Mouse (Mus musculus) heart, adult 2 months (tissue): Measurements from ENCODE around the gene Gpr4. TPM values are rescaled to one million over a fixed set of nuclear protein-coding genes. Genes with fewer than 3 reads are reported as not detected.

Source experiments
- DNase-seq, 2 experiments: peaks; one replicate each; pipeline ENCODE4 v3.0.0; 2021
- H3K27ac ChIP-seq: fragments of 200-600 bp; 2 replicates; pipeline ENCODE4 v1.8.1; 2022
- H3K27me3 ChIP-seq: fragments of 200-500 bp; 2 replicates; pipeline ENCODE4 v1.6.1; 2012; ENCODE audit warnings: mild to moderate bottlenecking, low read length, inconsistent platforms, mixed read lengths; ENCODE audit not compliant: control insufficient read depth, insufficient read depth
- H3K36me3 ChIP-seq: fragments of 200-500 bp; 2 replicates; pipeline ENCODE4 v1.6.1; 2012; ENCODE audit warnings: low read length, inconsistent platforms; ENCODE audit not compliant: control insufficient read depth, insufficient read depth
- H3K4me1 ChIP-seq: fragments of 200-500 bp; 2 replicates; pipeline ENCODE4 v1.6.1; 2011; ENCODE audit warnings: low read length; ENCODE audit not compliant: control insufficient read depth, insufficient read depth
- H3K4me3 ChIP-seq: fragments of 200-600 bp; 2 replicates; pipeline ENCODE4 v1.8.1; 2022
- H3K79me2 ChIP-seq: fragments of 200-500 bp; replicated peaks from 2 replicates; pipeline ENCODE4 v1.6.1; 2012; ENCODE audit warnings: mild to moderate bottlenecking, inconsistent platforms, low read length, moderate library complexity, mixed read lengths; ENCODE audit not compliant: control insufficient read depth, insufficient read depth
- H3K9ac ChIP-seq: fragments of 200-500 bp; 2 replicates; pipeline ENCODE4 v1.6.1; 2012; ENCODE audit warnings: low read depth, mild to moderate bottlenecking, control low read depth, inconsistent platforms, low read length, mixed read lengths
- CTCF ChIP-seq: fragments of 200-600 bp; IDR thresholded peaks from 2 replicates; pipeline ENCODE4 v1.8.1; 2022; ENCODE audit warnings: antibody characterized with exemption, mild to moderate bottlenecking, moderate library complexity
- EP300 ChIP-seq: fragments of 200-500 bp; IDR thresholded peaks from 2 replicates; pipeline ENCODE4 v1.6.1; 2011; ENCODE audit warnings: low read depth, low read length, control low read depth; ENCODE audit not compliant: insufficient read depth
- POLR2A ChIP-seq: fragments of 200-500 bp; IDR thresholded peaks from 2 replicates; pipeline ENCODE4 v1.6.1; 2011; ENCODE audit warnings: mild to moderate bottlenecking, low read depth, low read length, control low read depth; ENCODE audit not compliant: insufficient read depth
- WGBS: fragments of 180-500 bp; shearing (Covaris S2); methylation state at CpG from one replicate; pipeline ENCODE4 v1.1.7; 2018; 5-methylcytosine and 5-hydroxymethylcytosine counted together
- intact Hi-C: fragments of 180-260 bp; cut with DNase I; formaldehyde crosslinking; loops from one replicate; pipeline ENCODE4 v1.15.1; 2025
- polyA plus RNA-seq: library from polyadenylated mRNA; depleted of rRNA; stranded (reverse); fragments of >200 nt; gene quantifications from 2 replicates; pipeline ENCODE4 v1.2.3, GENCODE M21; 2012
- total RNA-seq, 2 experiments: library from RNA; stranded (reverse); gene quantifications; 2 replicates each; pipeline ENCODE4 v1.2.3; 2021

The Gpr4 gene
- total and polyA plus RNA-seq, 3 experiments, result 6.8 to 17.1 (median 7.2) TPM

DNA sequence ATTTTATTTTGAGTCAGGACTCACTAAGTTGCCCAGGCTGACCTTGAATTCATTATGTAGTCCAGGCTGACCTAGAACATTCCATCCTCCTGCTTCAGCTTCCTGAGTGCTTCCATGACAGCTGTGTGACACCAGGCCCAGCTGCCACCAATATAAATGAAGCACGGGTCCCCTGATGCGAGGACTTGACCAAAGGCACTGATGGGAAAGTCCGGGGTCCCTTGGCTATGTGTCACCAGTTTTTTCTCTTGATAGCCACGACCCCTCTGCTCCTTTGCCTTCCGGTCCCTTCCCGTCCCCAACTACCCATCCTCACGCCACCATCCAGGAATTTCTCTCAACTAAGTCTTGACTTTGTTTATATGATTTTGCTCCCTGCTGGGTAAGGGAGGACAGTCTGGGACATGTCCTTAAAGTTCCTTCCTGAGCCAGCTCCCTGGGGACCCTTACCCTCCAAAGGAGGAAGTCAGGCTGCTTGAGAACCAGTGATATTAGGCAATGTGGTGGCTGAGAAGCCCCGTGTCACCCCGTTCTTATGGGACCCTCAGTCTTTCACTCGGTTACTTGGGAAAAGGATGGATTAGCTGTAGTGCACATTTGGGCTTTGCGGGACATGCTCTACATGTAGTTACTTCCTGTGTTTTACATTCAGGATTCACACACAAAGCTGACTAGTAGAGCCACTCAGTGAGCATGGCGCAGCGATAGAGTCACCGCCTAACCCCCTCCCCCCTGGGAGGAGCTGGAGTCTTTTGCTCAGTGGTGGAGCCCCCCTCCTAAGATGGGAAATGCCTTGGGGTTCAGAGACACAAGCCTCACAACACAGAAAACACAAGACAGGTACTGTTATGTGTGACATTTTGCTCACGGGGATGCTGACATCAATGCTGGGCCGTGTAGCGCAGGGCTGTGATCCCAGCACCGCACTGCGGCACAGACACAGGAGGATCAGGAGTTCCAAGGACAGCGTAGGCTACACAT, 14.8 kb downstream of the Gpr4 start:
- Histone ChIP-seq H3K4me1 (peaks cover 8% of the 10 kb centered on the region; the same call in 1 of the 2 replicates), H3K27ac (peak overlapping the region; percentile 100), H3K9ac (peak overlapping the region; percentile 82), H3K4me3 (peak overlapping the region; percentile 71), H3K27me3 (no peaks in the 10 kb centered on the region), H3K36me3 (no peaks in the 10 kb centered on the region; the same call in 1 of the 2 replicates), H3K79me2 (no peaks in the 10 kb centered on the region; the same call in 1 of the 2 replicates)
- WGBS, result 9% methylated on average over 20 of the region's 20 CpGs
- TF ChIP-seq POLR2A, result no peak
- 0 out of 2 replicates have a peak, but pooled peaks have one; percentile 27 for TF ChIP-seq EP300
- intact Hi-C loops, result loop anchor here (5.0 kb wide), 2 partner anchors 115 to 135 kb away; partner anchors contain the start of gene Ercc1
- peak; percentile 45 to 60 for DNase-seq

GRCm38 (mm10) chr7:19227883-19228792, 15.8 kb downstream of the Gpr4 start, which contains the start of gene Opa3:
Gene Opa3, plus strand, starts transcription at chr7:19228334.
- H3K36me3 ChIP-seq, result no peaks in the 10 kb centered on the region; the same call in 1 of the 2 replicates
- intact Hi-C loops, result loop anchor here (2.0 to 5.0 kb wide), 3 partner anchors 43 to 134 kb away; partner anchors contain the start of genes Ercc1 and Vasp
- DNase-seq, result peak; percentile 98 to 99
- H3K4me1 ChIP-seq, result peaks cover 9% of the 10 kb centered on the region; the same call in 1 of the 2 replicates
- TF ChIP-seq EP300 (peak; percentile 88), CTCF (peak; percentile 75), POLR2A (peak; percentile 99)
- H3K9ac ChIP-seq, result peak within 1 kb of the TSS; percentile 82
- H3K4me3 ChIP-seq, result peak within 1 kb of the TSS; percentile 84
- H3K79me2 ChIP-seq, result peaks cover 1% of the 10 kb centered on the region; the same call in 1 of the 2 replicates
- H3K27me3 ChIP-seq, result no peaks in the 10 kb centered on the region
- peak within 1 kb of the TSS; percentile 100 for H3K27ac ChIP-seq
- under 1% methylated on average over 91 of the region's 91 CpGs for WGBS

GRCm38 (mm10) chr7:19228793-19229148, 16.4 kb downstream of the Gpr4 start:
- intact Hi-C loops, result loop anchor here (2.0 to 5.0 kb wide), 3 partner anchors 42 to 134 kb away; partner anchors contain the start of genes Ercc1 and Vasp
- under 1% methylated on average over 14 of the region's 14 CpGs for WGBS
- Histone ChIP-seq H3K9ac (peak overlapping the region; percentile 74), H3K36me3 (no peaks in the 10 kb centered on the region; the same call in 1 of the 2 replicates), H3K79me2 (peaks cover 1% of the 10 kb centered on the region; the same call in 1 of the 2 replicates), H3K4me1 (peaks cover 9% of the 10 kb centered on the region; the same call in 1 of the 2 replicates), H3K27me3 (no peaks in the 10 kb centered on the region), H3K4me3 (peak overlapping the region; percentile 84), H3K27ac (peak overlapping the region; percentile 100)
- no peak for DNase-seq
- 0 out of 2 replicates have a peak, but pooled peaks have one; percentile 4 for TF ChIP-seq EP300
- TF ChIP-seq POLR2A, result peak; percentile 79
- TF ChIP-seq CTCF, result no peak

- TF ChIP-seq POLR2A, result no peak
- TF ChIP-seq CTCF, result no peak
- TF ChIP-seq EP300, result no peak
- H3K27ac ChIP-seq, result peak overlapping the region; percentile 100
- peak overlapping the region; percentile 84 for H3K4me3 ChIP-seq
- DNase-seq, result no peak
- H3K79me2 ChIP-seq, result peaks cover 1% of the 10 kb centered on the region; the same call in 1 of the 2 replicates
- no peaks in the 10 kb centered on the region for H3K27me3 ChIP-seq
- no peaks in the 10 kb centered on the region; the same call in 1 of the 2 replicates for H3K36me3 ChIP-seq
- 20% methylated on average over 5 of the region's 5 CpGs for WGBS
- H3K9ac ChIP-seq, result peak overlapping the region; percentile 74
- intact Hi-C loops, result loop anchor here (2.0 to 5.0 kb wide), 3 partner anchors 41 to 133 kb away; partner anchors contain the start of genes Ercc1 and Vasp
- peaks cover 9% of the 10 kb centered on the region; the same call in 1 of the 2 replicates for H3K4me1 ChIP-seq
Observed at GRCm38 (mm10) chr7:19229404-19229803, 17.1 kb downstream of the Gpr4 start.

DNA sequence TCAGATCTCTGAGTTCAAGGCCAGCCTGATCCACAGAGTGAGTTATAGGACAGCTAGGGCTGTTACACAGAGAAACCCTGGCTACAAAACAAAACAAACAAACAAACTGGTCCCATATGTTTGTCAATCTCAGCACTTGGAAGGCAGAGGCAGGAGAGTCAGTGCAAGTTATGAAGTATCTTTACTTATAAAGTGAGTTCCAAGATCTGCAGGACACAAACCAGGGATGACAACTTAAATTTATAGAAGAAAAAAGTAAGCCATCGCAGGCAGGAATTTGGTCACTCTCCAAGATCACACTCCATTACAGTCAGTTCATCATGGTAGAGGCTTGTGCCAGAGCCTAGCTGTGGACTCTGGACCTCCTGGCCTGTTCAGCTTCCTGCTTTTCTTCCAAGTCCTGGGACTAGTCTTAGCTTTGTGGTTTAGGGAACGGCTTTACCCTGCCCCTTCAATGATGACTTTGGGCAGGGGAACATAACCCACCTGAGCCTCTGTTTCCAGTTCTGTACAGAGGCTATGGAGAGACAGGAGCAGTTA, 17.8 kb downstream of the Gpr4 start:
- Histone ChIP-seq H3K27ac (0 out of 2 replicates have a peak overlapping the region, but pooled peaks have one; percentile 5), H3K79me2 (peaks cover 5% of the 10 kb centered on the region), H3K36me3 (no peaks in the 10 kb centered on the region; the same call in 1 of the 2 replicates), H3K27me3 (no peaks in the 10 kb centered on the region), H3K9ac (no peak overlapping the region), H3K4me1 (peaks cover 11% of the 10 kb centered on the region; the same call in 1 of the 2 replicates), H3K4me3 (no peak overlapping the region)
- DNase-seq, result no peak
- intact Hi-C loops, result no loop called here
- TF ChIP-seq CTCF, result no peak
- TF ChIP-seq POLR2A, result no peak
- no peak for TF ChIP-seq EP300
- 62% methylated on average over 2 of the region's 2 CpGs for WGBS
